Mouse (Mus musculus) midbrain, embryonic 13.5 days (tissue): ENCODE measurements around the gene Hist1h2ab. TPM values are rescaled to one million over a fixed set of nuclear protein-coding genes. Genes with fewer than 3 reads are reported as not detected.
A peak's percentile ranks its signal among the peaks of the same experiment; 100 is the strongest.
"Not testable (repeated sequence)": the region's sequence is repeated elsewhere in the genome, so short reads cannot be mapped to it uniquely, and the experiment has no call there.

ENCODE experiments used
- ATAC-seq: fragments of 200-750 bp; cut with Nextera tagmentation; 2 replicates; pipeline ENCODE4 v1.8.0; 2017; ENCODE audit warnings: mild to moderate bottlenecking, moderate TSS enrichment, moderate library complexity
- H3K27ac ChIP-seq: fragments of 300-500 bp; sonication (generic); 2 replicates; pipeline ENCODE4 v1.5.1; 2015; ENCODE audit warnings: inconsistent platforms, mild to moderate bottlenecking, moderate library complexity
- H3K27me3 ChIP-seq: fragments of 300-500 bp; sonication (generic); 2 replicates; pipeline ENCODE4 v1.6.1; 2015; ENCODE audit warnings: mild to moderate bottlenecking, inconsistent platforms
- H3K36me3 ChIP-seq: fragments of 300-500 bp; sonication (generic); 2 replicates; pipeline ENCODE4 v1.6.1; 2015; ENCODE audit warnings: mild to moderate bottlenecking, inconsistent platforms
- H3K4me1 ChIP-seq: fragments of 300-500 bp; sonication (generic); replicated peaks from 2 replicates; pipeline ENCODE4 v1.6.1; 2015; ENCODE audit warnings: inconsistent platforms
- H3K4me2 ChIP-seq: fragments of 300-500 bp; sonication (generic); replicated peaks from 2 replicates; pipeline ENCODE4 v1.6.1; 2015; ENCODE audit warnings: moderate library complexity, mild to moderate bottlenecking, inconsistent platforms
- H3K4me3 ChIP-seq: fragments of 300-500 bp; sonication (generic); replicated peaks from 2 replicates; pipeline ENCODE4 v1.5.1; 2015; ENCODE audit warnings: mild to moderate bottlenecking, inconsistent platforms
- H3K9ac ChIP-seq: fragments of 300-500 bp; sonication (generic); replicated peaks from 2 replicates; pipeline ENCODE4 v1.6.1; 2015; ENCODE audit warnings: mild to moderate bottlenecking, inconsistent platforms
- H3K9me3 ChIP-seq: fragments of 300-500 bp; sonication (generic); 2 replicates; pipeline ENCODE4 v1.6.1; 2016; ENCODE audit warnings: mild to moderate bottlenecking, inconsistent platforms
- WGBS: fragments of 180-500 bp; shearing (Covaris S2); methylation state at CpG from one replicate; pipeline ENCODE4 v1.1.7; 2015; 5-methylcytosine and 5-hydroxymethylcytosine counted together
- polyA plus RNA-seq: library from polyadenylated mRNA; unstranded; fragments of >200 nt; fragmentation: Nextera tagmentation; extraction: Ambion mirVana; gene quantifications from 2 replicates; pipeline ENCODE4 v1.2.1, GENCODE M21; 2015

Gene Hist1h2ab
- polyA plus RNA-seq, 1 experiment from 2014 or later = 28.4 TPM

GRCm38 (mm10) chr13:23739922-23740252 lies 11.0 kb upstream of the Hist1h2ab start:
- Histone ChIP-seq H3K4me3 (peak overlapping the region; percentile 46), H3K4me1 (peaks cover 29% of the 10 kb centered on the region), H3K27ac (peak overlapping the region; percentile 91), H3K9me3 (no peaks in the 10 kb centered on the region), H3K27me3 (no peaks in the 10 kb centered on the region), H3K4me2 (peak overlapping the region; percentile 100), H3K36me3 (no peaks in the 10 kb centered on the region), H3K9ac (peak overlapping the region; percentile 75)
- 1% methylated on average over 14 of the region's 14 CpGs for WGBS
- no peak for ATAC-seq

GRCm38 (mm10) chr13:23740256-23740840 lies 10.6 kb upstream of the Hist1h2ab start:
- Histone ChIP-seq H3K4me2 (peak overlapping the region; percentile 100), H3K27ac (peak overlapping the region; percentile 91)
- WGBS = 40% methylated on average over 13 of the region's 13 CpGs

GRCm38 (mm10) chr13:23740910-23741309 lies 10.0 kb upstream of the Hist1h2ab start:
- Histone ChIP-seq H3K4me3 (no peak overlapping the region), H3K27me3 (no peaks in the 10 kb centered on the region), H3K36me3 (no peaks in the 10 kb centered on the region), H3K27ac (no peak overlapping the region), H3K4me1 (peaks cover 33% of the 10 kb centered on the region), H3K4me2 (peak overlapping the region; percentile 100; the same call in 1 of the 2 replicates), H3K9ac (no peak overlapping the region), H3K9me3 (no peaks in the 10 kb centered on the region)
- no peak for ATAC-seq
- WGBS = 64% methylated on average over 5 of the region's 5 CpGs

More at GRCm38 (mm10) chr13:23740256-23740840, 10.6 kb upstream of the Hist1h2ab start:
- no peaks in the 10 kb centered on the region for H3K9me3 ChIP-seq
- H3K4me1 ChIP-seq = peaks cover 30% of the 10 kb centered on the region
- H3K27me3 ChIP-seq = no peaks in the 10 kb centered on the region
- peak overlapping the region; percentile 75 for H3K9ac ChIP-seq
- H3K4me3 ChIP-seq = peak overlapping the region; percentile 46
- ATAC-seq = no peak
- no peaks in the 10 kb centered on the region for H3K36me3 ChIP-seq

- ATAC-seq = no peak
- no peak overlapping the region for H3K9ac ChIP-seq
- H3K27me3 ChIP-seq = no peaks in the 10 kb centered on the region
- peaks cover 35% of the 10 kb centered on the region for H3K4me1 ChIP-seq
- no peaks in the 10 kb centered on the region for H3K36me3 ChIP-seq
- no peak overlapping the region for H3K4me2 ChIP-seq
- no peak overlapping the region for H3K27ac ChIP-seq
- no peak overlapping the region for H3K4me3 ChIP-seq
- no peaks in the 10 kb centered on the region for H3K9me3 ChIP-seq
These were observed 8.9 kb upstream of the Hist1h2ab start for GRCm38 (mm10) chr13:23742007-23742406.

- WGBS = 80% methylated on average over 5 of the region's 5 CpGs
- ATAC-seq = no peak
- Histone ChIP-seq H3K27me3 (no peaks in the 10 kb centered on the region), H3K4me2 (no peak overlapping the region), H3K9ac (no peak overlapping the region), H3K4me3 (no peak overlapping the region), H3K27ac (no peak overlapping the region), H3K36me3 (no peaks in the 10 kb centered on the region), H3K9me3 (no peaks in the 10 kb centered on the region), H3K4me1 (peaks cover 41% of the 10 kb centered on the region)
These were observed 7.7 kb upstream of the Hist1h2ab start for GRCm38 (mm10) chr13:23743215-23743614.

- Histone ChIP-seq H3K9me3 (no peaks in the 10 kb centered on the region), H3K9ac (no peak overlapping the region), H3K4me3 (peak overlapping the region; percentile 39; the same call in 1 of the 2 replicates), H3K27ac (peak overlapping the region; percentile 19; the same call in 1 of the 2 replicates), H3K36me3 (no peaks in the 10 kb centered on the region), H3K27me3 (no peaks in the 10 kb centered on the region), H3K4me2 (peak overlapping the region; percentile 66; the same call in 1 of the 2 replicates), H3K4me1 (peaks cover 41% of the 10 kb centered on the region)
- no peak for ATAC-seq
- WGBS = 39% methylated on average over 4 of the region's 4 CpGs
These were observed 7.0 kb upstream of the Hist1h2ab start for GRCm38 (mm10) chr13:23743963-23744362.

GRCm38 (mm10) chr13:23744421-23745380 lies 6.2 kb upstream of the Hist1h2ab start:
- Histone ChIP-seq H3K4me2 (peak overlapping the region; percentile 66), H3K9ac (peak overlapping the region; percentile 39; the same call in 1 of the 2 replicates), H3K9me3 (no peaks in the 10 kb centered on the region), H3K4me1 (peaks cover 34% of the 10 kb centered on the region), H3K36me3 (no peaks in the 10 kb centered on the region), H3K4me3 (peak overlapping the region; percentile 39), H3K27me3 (no peaks in the 10 kb centered on the region), H3K27ac (peak overlapping the region; percentile 19; the same call in 1 of the 2 replicates)
- 2% methylated on average over 15 of the region's 36 CpGs for WGBS
- ATAC-seq = no peak

- peak; percentile 58 for ATAC-seq
- under 1% methylated on average over 25 of the region's 28 CpGs for WGBS
- H3K4me2 ChIP-seq = peak within 1 kb of the TSS; percentile 66
- peak within 1 kb of the TSS; percentile 50 for H3K9ac ChIP-seq
- H3K27me3 ChIP-seq = no peaks in the 10 kb centered on the region
- peaks cover 25% of the 10 kb centered on the region for H3K4me1 ChIP-seq
- H3K27ac ChIP-seq = peak within 1 kb of the TSS; percentile 94
- H3K9me3 ChIP-seq = no peaks in the 10 kb centered on the region
- H3K36me3 ChIP-seq = no peaks in the 10 kb centered on the region
- H3K4me3 ChIP-seq = peak within 1 kb of the TSS; percentile 39
These were observed 5.4 kb upstream of the Hist1h2ab start, which contains the start of gene Hist1h3c for GRCm38 (mm10) chr13:23745381-23746161. Gene Hist1h3c (minus strand): TSS chr13:23745602.

- peak within 1 kb of the TSS; percentile 66 for H3K4me2 ChIP-seq
- ATAC-seq = peak; percentile 95
- H3K9ac ChIP-seq = peak within 1 kb of the TSS; percentile 50
- peak within 1 kb of the TSS; percentile 94 for H3K27ac ChIP-seq
- H3K27me3 ChIP-seq, H3K9me3 ChIP-seq, H3K36me3 ChIP-seq: not testable (repeated sequence)
- H3K4me3 ChIP-seq = peak within 1 kb of the TSS; percentile 39
- under 1% methylated on average over 40 of the region's 58 CpGs for WGBS
- peaks cover 26% of the 10 kb centered on the region for H3K4me1 ChIP-seq
These were observed 4.5 kb upstream of the Hist1h2ab start, which contains the start of gene Hist1h2bb for GRCm38 (mm10) chr13:23746201-23747080. Gene Hist1h2bb (plus strand): TSS chr13:23746734.

GRCm38 (mm10) chr13:23747081-23747891 lies 3.6 kb upstream of the Hist1h2ab start:
- 2% methylated on average over 13 of the region's 13 CpGs for WGBS
- H3K27ac ChIP-seq = peak overlapping the region; percentile 94
- peak overlapping the region; percentile 21 for H3K9ac ChIP-seq
- peak overlapping the region; percentile 39 for H3K4me3 ChIP-seq
- no peak; the same call in 1 of the 2 replicates for ATAC-seq
- H3K27me3 ChIP-seq = no peaks in the 10 kb centered on the region
- H3K4me2 ChIP-seq = peak overlapping the region; percentile 66
- no peaks in the 10 kb centered on the region for H3K9me3 ChIP-seq
- H3K4me1 ChIP-seq = peaks cover 29% of the 10 kb centered on the region
- no peaks in the 10 kb centered on the region for H3K36me3 ChIP-seq
